Mouse (Mus musculus) heart, postnatal 25 days (tissue): ENCODE measurements around the gene Ddr1. TPM values are rescaled to one million over a fixed set of nuclear protein-coding genes. Genes with fewer than 3 reads are reported as not detected.
A peak's percentile ranks its signal among the peaks of the same experiment; 100 is the strongest.

Experiments used
- DNase-seq: peaks from one replicate; pipeline ENCODE4 v3.0.0; 2022; ENCODE audit warnings: low spot score
- intact Hi-C: fragments of 180-260 bp; cut with DNase I; formaldehyde crosslinking; loops from one replicate; pipeline ENCODE4 v1.15.1; 2025
- total RNA-seq, 2 experiments: library from RNA; stranded (reverse); gene quantifications; 2 replicates each; pipeline ENCODE4 v1.2.3; 2021

The Ddr1 gene
- total RNA-seq, 2 experiments from 2014 or later, result 33.1 to 41.7 TPM

DNA sequence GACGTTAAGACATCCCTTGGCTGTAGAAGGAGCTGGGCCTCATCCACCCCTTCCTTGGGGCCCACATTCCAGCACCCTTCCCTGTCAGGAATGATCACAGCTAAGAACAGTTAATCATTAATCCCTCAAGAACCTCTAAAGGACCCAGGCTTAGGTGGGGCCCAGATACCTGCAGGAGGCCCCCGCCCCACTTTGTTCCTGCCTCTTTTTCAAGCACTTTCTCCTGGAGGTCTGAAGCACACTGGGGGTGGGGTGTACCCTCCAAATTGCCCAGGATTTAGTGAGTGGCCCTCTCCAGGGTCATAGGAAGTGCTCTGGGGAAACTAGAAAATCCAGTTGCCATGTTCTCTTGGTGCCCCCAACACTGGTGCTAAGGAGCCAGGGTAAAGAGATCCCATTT, 55.0 kb downstream of the Ddr1 start:
- DNase-seq, result no peak
- intact Hi-C loops, result no loop called here

DNA sequence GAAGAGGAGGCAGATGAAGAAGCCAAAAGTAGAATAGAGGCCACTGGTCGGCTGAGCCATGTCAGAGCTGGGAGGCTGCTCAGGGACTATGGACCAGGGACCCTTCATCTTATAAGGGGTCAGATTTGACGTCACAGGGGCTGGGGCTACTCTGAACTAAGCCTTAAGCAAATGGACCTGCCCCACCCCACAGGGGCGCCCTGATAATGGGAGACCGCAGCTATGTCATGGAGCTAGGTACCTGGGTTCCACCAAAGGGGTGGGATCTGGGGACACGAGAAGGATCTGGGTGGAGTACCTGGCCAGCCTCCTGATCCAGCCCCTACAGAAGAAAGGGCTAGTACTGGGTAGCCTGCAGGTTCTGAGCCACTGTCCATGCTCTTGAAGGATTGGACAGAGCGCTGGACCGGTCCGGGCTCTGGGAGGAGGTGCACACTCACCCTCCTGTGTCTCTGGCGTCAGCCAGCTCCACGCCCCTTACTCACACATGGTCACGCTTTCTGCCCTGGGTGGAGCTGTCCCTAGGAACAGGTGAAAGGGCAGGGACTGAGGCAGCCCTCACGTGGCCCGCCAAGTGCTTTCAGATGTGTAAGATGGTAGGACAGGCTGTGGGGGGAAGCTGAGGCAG, 60.7 kb downstream of the Ddr1 start, which contains the start of gene Mucl3:
TSS of gene Mucl3 (minus strand) at position 87 of the 628 bp plus-strand sequence.
- intact Hi-C loops, result no loop called here
- no peak for DNase-seq

DNA sequence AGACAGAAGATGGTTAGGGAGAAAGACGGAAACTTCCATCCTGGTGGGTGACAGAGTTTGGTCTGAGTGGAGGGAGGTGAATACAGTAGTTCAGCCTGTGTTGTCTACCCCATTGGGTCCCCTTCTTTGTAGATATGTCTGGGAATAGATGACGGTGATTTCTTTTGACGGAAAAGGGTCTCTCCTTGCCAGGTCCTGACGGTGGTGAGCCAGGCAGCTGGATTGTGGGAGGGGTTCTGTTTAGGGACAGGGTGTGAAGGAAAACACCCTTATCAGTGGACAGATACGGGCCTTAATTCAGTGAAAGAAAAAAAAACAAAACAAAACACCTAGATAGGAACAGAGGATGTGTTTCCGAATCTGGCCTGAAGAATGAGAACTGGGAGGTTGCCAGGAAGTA, 65.1 kb downstream of the Ddr1 start:
- intact Hi-C loops, result no loop called here
- no peak for DNase-seq

DNA sequence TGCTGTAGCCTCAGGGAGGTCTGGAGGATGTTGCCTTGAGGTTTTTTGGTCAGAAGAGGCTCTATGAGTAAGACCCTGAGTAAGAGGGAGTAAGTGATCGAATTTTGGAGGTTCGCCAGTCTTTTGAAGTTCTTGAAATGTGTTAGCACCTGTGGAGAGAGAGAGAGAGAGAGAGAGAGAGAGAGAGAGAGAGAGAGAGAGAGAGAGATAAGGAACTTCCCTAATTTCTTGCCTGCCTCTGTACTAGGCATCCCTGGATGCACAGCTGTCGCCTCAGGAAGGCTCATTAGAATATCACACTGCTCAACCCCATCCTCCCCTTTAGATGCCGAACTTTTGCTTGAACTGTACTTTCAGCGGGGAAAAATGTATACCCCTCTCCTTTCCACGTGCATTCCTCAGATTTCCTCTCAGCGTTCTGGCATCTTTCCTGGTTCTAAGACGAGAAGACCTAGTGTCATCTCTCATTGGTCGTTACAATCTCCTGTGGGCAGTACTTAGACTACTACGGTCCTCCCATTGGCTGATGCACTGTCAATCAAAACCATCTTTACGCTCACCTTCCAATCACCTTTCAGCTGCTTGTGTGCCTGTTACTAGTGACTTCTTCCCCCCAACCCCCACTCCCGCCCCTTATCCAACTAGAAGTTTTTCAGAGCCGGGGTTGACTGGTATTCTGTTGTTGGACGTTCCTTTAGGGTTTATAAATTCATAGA, 65.8 kb downstream of the Ddr1 start:
- peak; percentile 63 for DNase-seq
- intact Hi-C loops, result no loop called here

DNA sequence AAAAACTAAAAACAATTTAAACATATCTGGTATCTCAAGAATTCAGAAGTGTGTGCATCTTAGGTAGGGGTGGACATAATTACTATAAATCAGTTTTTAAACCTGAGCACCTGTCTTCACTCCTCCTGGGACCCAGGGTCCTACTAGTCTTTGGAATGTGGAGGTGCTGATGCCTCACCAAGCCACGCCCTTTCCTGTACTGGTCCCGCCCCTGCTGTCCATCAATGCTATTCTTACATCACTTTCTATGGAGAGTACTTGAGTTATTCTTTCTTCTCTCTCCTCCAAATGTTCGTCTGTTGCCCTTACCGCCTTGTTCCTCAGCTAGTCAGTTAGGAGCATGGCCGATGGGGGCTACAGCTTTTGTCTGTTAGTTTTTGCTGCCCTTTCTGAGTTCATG, 68.1 kb downstream of the Ddr1 start:
- no peak for DNase-seq
- intact Hi-C loops, result no loop called here

DNA sequence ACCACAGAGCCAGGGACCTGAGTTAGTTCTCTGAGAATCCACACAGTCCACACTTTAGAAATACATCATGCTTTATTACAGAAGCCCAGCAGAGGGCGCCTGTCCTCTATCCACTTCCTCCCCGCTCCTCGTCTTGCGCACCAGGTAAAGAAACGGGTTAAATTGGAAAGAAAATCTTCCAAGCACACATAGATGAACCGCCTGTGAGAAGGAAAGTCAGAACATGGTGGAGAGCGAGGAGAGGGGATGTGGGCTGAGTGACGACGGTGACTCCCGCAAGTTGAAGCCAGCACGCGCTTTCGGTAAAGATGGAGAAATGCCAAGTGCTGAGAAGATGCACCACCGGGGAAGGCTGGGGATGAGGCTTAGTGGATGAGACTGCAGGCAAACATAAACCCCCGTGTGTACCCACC, 68.7 kb downstream of the Ddr1 start:
- intact Hi-C loops, result loop anchor here (1.0 kb wide), 1 partner anchor 90 kb away; no protein-coding TSS in a partner anchor
- DNase-seq, result no peak

DNA sequence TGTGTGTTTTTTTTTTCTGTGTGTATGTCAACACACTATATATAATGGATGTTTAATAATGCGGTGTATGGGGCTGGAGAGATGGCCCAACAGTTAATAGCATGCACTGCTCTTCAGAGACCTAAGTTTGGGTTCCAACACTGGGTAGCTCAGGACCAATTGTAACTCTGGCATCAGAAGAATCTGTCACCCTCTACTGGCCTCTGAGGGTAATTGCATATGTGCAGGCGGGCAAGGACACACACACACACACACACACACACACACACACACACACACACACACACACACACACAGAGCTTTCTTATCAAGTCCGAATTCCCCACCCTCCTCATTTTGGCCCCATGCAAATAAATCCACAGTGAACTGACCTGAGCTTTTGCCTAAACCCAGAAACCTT, 69.2 kb downstream of the Ddr1 start:
- intact Hi-C loops, result loop anchor here (1.0 kb wide), 1 partner anchor 90 kb away; no protein-coding TSS in a partner anchor
- DNase-seq, result no peak

DNA sequence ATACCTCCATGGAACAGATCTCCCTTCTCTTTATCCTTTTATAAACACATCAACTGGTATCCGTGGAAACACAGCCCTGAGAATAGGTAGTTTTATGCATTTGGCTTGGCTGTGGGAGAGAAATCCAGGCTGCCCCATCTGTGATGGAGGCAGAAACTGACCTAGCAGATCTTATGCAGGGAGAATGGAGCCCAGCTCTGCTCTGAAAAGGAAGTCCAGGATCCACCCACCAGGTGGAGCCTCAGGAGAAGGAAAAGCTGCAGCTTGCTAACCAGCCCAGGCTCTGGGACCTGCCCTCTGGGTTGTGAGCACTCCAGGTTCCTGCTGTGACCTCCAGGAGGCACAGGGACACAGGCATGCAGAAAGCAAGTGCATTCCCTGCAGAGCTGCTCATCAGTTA, 70.4 kb downstream of the Ddr1 start:
- intact Hi-C loops, result no loop called here

More for the DNA sequence above, 70.4 kb downstream of the Ddr1 start:
- no peak for DNase-seq

Other genes starting within 250 kb of the Ddr1 start
- gene H2-Q10, start 234.5 kb downstream of the Ddr1 start, total RNA-seq, result under 1 TPM; 0.13 to 0.14 TPM
- gene Pou5f1, start 198.6 kb downstream of the Ddr1 start, total RNA-seq, result not detected
- 1 to 10 TPM; 3.1 to 3.5 TPM for gene Tcf19, start 187.8 kb downstream of the Ddr1 start, total RNA-seq
- gene Cchcr1, start 187.5 kb downstream of the Ddr1 start, total RNA-seq, result 1 to 10 TPM; 2.2 to 2.8 TPM
- gene Psors1c2, start 171.4 kb downstream of the Ddr1 start, total RNA-seq, result not detected
- gene Cdsn, start 152.5 kb downstream of the Ddr1 start, total RNA-seq, result under 1 TPM; 0.26 to 0.28 TPM
- gene 2300002M23Rik, start 137.2 kb downstream of the Ddr1 start, total RNA-seq, result not detected
- gene Sfta2, start 103.1 kb downstream of the Ddr1 start, total RNA-seq, result not detected
- not detected for gene Gm9573, start 78.0 kb downstream of the Ddr1 start, total RNA-seq
- not detected for gene Mucl3, start 60.9 kb downstream of the Ddr1 start, total RNA-seq
- 10 to 100 TPM; 32.3 TPM for gene Vars2, start 37.0 kb downstream of the Ddr1 start, total RNA-seq
- 10 to 100 TPM; 17.5 to 18.3 TPM for gene Gtf2h4, start 30.9 kb downstream of the Ddr1 start, total RNA-seq
- 10 to 100 TPM; 21.7 to 39.7 TPM for gene Ier3, start 117.1 kb upstream of the Ddr1 start, total RNA-seq
- gene Flot1, start 118.6 kb upstream of the Ddr1 start, total RNA-seq, result 100 to 1,000 TPM; 125 to 141 TPM
- gene Tubb5, start 133.7 kb upstream of the Ddr1 start, total RNA-seq, result 100 to 1,000 TPM; 102 to 103 TPM
- 10 to 100 TPM; 11.8 to 14.6 TPM for gene Mdc1, start 136.9 kb upstream of the Ddr1 start, total RNA-seq
- gene Nrm, start 156.7 kb upstream of the Ddr1 start, total RNA-seq, result 1 to 10 TPM; 2.3 to 2.8 TPM
- 10 to 100 TPM; 11.9 to 16.6 TPM for gene Ppp1r18, start 161.0 kb upstream of the Ddr1 start, total RNA-seq
- 10 to 100 TPM; 19.2 to 20.1 TPM for gene Dhx16, start 175.2 kb upstream of the Ddr1 start, total RNA-seq
- gene 2310061I04Rik, start 192.8 kb upstream of the Ddr1 start, total RNA-seq, result 100 to 1,000 TPM; 112 to 116 TPM
- gene Atat1, start 205.5 kb upstream of the Ddr1 start, total RNA-seq, result 1 to 10 TPM; 7.7 TPM
- 10 to 100 TPM; 51.7 to 55.3 TPM for gene Mrps18b, start 211.8 kb upstream of the Ddr1 start, total RNA-seq
- gene Ppp1r10, start 211.8 kb upstream of the Ddr1 start, total RNA-seq, result 10 to 100 TPM; 30.4 to 34.5 TPM